Mouse (Mus musculus): ENCODE results near the gene Vmn1r16. TPM values are rescaled to one million over a fixed set of nuclear protein-coding genes. Genes with fewer than 3 reads are reported as not detected.
"Not testable (repeated sequence)": the region's sequence is repeated elsewhere in the genome, so short reads cannot be mapped to it uniquely, and the experiment has no call there.

The Vmn1r16 gene
- total RNA-seq (2021) = not detected
- long read RNA-seq, experiment 1 = 0 reads
- long read RNA-seq, experiment 2 = 0 reads

DNA sequence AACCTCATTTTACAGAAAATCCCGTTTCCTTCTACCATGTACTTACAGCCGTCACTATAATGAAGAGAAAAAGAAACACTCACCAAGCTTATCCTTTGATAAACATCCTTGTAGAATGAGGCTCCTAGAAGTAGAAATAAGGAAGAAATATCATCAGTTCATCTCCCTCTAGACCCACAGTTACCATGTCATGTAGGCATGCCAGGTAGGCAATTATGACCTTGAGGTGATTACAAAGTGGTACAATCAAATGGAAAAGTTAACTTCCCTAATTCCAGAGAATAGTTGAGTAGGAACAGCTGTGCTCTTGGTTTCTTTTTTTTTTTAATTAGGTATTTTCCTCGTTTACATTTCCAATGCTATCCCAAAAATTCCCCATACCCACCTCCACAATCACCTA lies at the start of gene Vmn1r16:
Gene Vmn1r16, minus strand, starts transcription at position 101 of the 400 bp plus-strand sequence.
- no peak within 1 kb of the TSS for H3K27ac ChIP-seq

DNA sequence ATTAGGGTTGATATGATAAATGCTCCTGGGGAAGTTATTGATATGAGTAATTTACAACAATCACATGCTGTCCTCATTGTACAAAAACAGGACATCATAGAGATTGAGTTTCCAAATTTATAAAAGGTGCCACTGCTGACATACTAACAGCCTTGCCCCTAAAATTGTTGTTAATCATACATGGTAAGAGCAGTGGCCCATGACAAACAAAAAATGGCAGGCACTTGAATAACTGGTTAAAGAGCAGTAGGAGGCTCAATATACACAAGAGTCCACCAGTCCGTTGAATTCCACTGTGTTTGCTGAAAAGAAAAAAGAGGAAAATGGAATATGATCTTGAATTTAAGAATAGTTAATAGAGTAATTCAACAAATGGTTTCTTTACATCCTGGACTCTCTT lies 38.2 kb upstream of the Vmn1r16 start:
- H3K27ac ChIP-seq = no peak overlapping the region

More for the DNA sequence above, at the start of gene Vmn1r16:
- TF ChIP-seq CTCF (IDR thresholded peaks at IDR 0.05) = no peak
- no peak for DNase-seq
- intact Hi-C loops (cut with DNase I) = no loop called here
- no peak within 1 kb of the TSS for H3K4me3 ChIP-seq

DNA sequence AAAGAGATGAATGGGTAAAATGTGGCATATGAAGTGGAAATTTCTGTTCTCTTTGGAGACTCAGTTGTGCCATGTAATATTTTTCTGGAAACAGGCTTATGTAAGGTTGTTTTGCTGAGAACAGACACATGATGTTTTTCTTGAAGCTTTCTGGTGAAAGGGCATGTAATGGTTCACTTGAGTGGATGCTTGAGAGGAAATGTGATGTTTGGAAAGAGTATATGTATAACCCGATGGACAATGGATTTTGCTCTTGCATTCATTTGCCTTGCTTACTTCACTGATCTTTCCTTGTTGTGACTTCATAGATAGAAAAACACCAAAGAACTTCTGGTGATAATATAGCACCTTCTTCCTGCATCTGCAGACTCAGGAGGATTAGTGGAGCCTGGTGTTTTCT lies 36.6 kb upstream of the Vmn1r16 start:
- H3K27ac ChIP-seq; intact Hi-C loops (cut with DNase I); H3K4me3 ChIP-seq; DNase-seq: not testable (repeated sequence)

More for the DNA sequence above, 38.2 kb upstream of the Vmn1r16 start:
- intact Hi-C loops (cut with DNase I) = no loop called here
- DNase-seq = no peak
- TF ChIP-seq CTCF (IDR thresholded peaks at IDR 0.05) = no peak
- H3K4me3 ChIP-seq = no peak overlapping the region

DNA sequence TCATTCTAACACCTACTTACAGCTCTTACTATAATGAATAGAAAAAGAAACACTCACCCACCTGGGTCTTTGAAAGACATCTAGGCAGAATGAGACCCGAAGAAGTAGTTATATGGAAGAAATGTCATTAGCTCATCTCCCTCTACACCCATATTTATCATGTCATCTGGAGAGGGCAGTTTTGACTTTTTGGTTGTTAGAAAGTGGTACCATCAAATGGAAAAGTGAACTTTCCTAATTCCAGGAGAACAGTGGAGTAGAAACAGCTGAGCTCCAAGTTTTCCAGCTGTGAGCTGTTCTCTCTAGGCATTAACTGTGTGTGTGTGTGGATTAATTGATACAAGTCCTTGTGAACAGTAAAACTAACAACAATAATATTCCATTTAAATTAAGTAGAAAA lies 34.3 kb upstream of the Vmn1r16 start, which contains the start of gene Vmn1r17:
Gene Vmn1r17, minus strand, starts transcription at position 101 of the 400 bp plus-strand sequence.
- intact Hi-C loops (cut with DNase I) = no loop called here
- H3K4me3 ChIP-seq = no peak within 1 kb of the TSS
- H3K27ac ChIP-seq = no peak within 1 kb of the TSS
- no peak for TF ChIP-seq CTCF (IDR thresholded peaks at IDR 0.05)
- no peak for DNase-seq

GRCm38 (mm10) chr6:57356864-57357263 lies 27.6 kb upstream of the Vmn1r16 start:
- Histone ChIP-seq H3K4me3 (no peak overlapping the region), H3K27ac (no peak overlapping the region)
- no peak for DNase-seq
- TF ChIP-seq CTCF (IDR thresholded peaks at IDR 0.05) = no peak
- intact Hi-C loops (cut with DNase I) = no loop called here

- TF ChIP-seq CTCF (IDR thresholded peaks at IDR 0.05) = no peak
- intact Hi-C loops (cut with DNase I) = no loop called here
- Histone ChIP-seq H3K27ac (no peak overlapping the region), H3K4me3 (no peak overlapping the region)
- no peak for DNase-seq
These were observed 3.1 kb downstream of the Vmn1r16 start for GRCm38 (mm10) chr6:57326176-57326575.

DNA sequence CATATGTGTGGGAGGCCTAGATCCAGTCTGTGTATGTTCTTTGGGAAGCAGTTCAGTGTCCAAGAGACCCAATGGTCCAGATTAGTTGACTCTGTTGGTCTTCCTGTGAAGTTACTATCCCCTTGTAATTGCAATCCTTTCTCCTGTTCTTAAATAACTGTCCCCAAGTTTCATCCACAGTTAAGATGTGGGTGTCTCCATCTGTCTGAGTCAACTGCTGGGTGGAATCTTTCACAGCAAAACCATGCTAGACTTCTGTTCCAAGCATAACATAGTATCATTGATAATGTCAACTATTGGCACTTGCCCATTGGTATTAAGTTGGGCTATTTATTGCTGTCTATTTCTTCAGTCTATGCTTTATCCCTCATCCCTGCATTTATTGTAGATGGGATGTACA lies 50.3 kb downstream of the Vmn1r16 start:
- H3K27ac ChIP-seq = no peak overlapping the region
- no peak for DNase-seq
- intact Hi-C loops (cut with DNase I) = no loop called here
- H3K4me3 ChIP-seq = no peak overlapping the region
- TF ChIP-seq CTCF (IDR thresholded peaks at IDR 0.05) = no peak

GRCm38 (mm10) chr6:57272517-57272916 lies 56.8 kb downstream of the Vmn1r16 start:
- Histone ChIP-seq H3K27ac (no peak overlapping the region), H3K4me3 (no peak overlapping the region)
- no peak for TF ChIP-seq CTCF (IDR thresholded peaks at IDR 0.05)
- DNase-seq = no peak
- intact Hi-C loops (cut with DNase I) = no loop called here

GRCm38 (mm10) chr6:57271881-57272280 lies 57.4 kb downstream of the Vmn1r16 start:
- Histone ChIP-seq H3K4me3 (no peak overlapping the region), H3K27ac (no peak overlapping the region)
- DNase-seq = no peak
- intact Hi-C loops (cut with DNase I) = no loop called here
- TF ChIP-seq CTCF (IDR thresholded peaks at IDR 0.05) = no peak

Other genes with a start within 250 kb of the Vmn1r16 start
- gene Vmn1r10, start 220.0 kb downstream of the Vmn1r16 start, total RNA-seq (2021) = not detected
- not detected for gene Vmn1r11, start 196.0 kb downstream of the Vmn1r16 start, total RNA-seq (2021)
- gene Vmn1r12, start 172.6 kb downstream of the Vmn1r16 start, total RNA-seq (2021) = not detected
- gene Vmn1r13, start 126.2 kb downstream of the Vmn1r16 start, total RNA-seq (2021) = not detected
- not detected for gene Vmn1r14, start 97.8 kb downstream of the Vmn1r16 start, total RNA-seq (2021)
- gene Vmn1r15, start 71.5 kb downstream of the Vmn1r16 start, total RNA-seq (2021) = not detected
- gene Vmn1r17, start 34.2 kb upstream of the Vmn1r16 start, total RNA-seq (2021) = not detected
- gene Vmn1r18, start 66.3 kb upstream of the Vmn1r16 start, total RNA-seq (2021) = not detected
- not detected for gene Vmn1r19, start 74.3 kb upstream of the Vmn1r16 start, total RNA-seq (2021)
- gene Vmn1r20, start 99.4 kb upstream of the Vmn1r16 start, total RNA-seq (2021) = not detected
- 10 to 100 TPM; 10.9 to 21.9 TPM for gene Ppm1k, start 206.0 kb upstream of the Vmn1r16 start, total RNA-seq (2021)

All from gastrocnemius, adult 2 months (tissue).